Mouse (Mus musculus): ENCODE data around the gene Sik3. TPM values are rescaled to one million over a fixed set of nuclear protein-coding genes. Genes with fewer than 3 reads are reported as not detected.

Gene Sik3
- polyA plus RNA-seq, 1 experiment from 2014 or later: 5.6 TPM

GRCm38 (mm10) chr9:46214946-46215337 is 202.3 kb downstream of the Sik3 start:
- no peak overlapping the region for H3K9ac ChIP-seq
- peaks cover 57% of the 10 kb centered on the region for H3K36me3 ChIP-seq
- H3K4me2 ChIP-seq: no peak overlapping the region
- no peak for ATAC-seq (ENCODE audit: low FRiP score)
- no peak overlapping the region for H3K27ac ChIP-seq
- H3K4me3 ChIP-seq: no peak overlapping the region
- H3K4me1 ChIP-seq (replicated peaks): no peaks in the 10 kb centered on the region
- 96% methylated on average over 10 of the region's 10 CpGs for WGBS
- H3K27me3 ChIP-seq: no peaks in the 10 kb centered on the region
- no peaks in the 10 kb centered on the region for H3K9me3 ChIP-seq

- no peak overlapping the region for H3K4me3 ChIP-seq
- no peak overlapping the region for H3K9ac ChIP-seq
- H3K4me1 ChIP-seq (replicated peaks): no peaks in the 10 kb centered on the region
- H3K9me3 ChIP-seq: no peaks in the 10 kb centered on the region
- no peak for ATAC-seq (ENCODE audit: low FRiP score)
- H3K4me2 ChIP-seq: no peak overlapping the region
- no peak overlapping the region for H3K27ac ChIP-seq
- peaks cover 57% of the 10 kb centered on the region for H3K36me3 ChIP-seq
- WGBS: 87% methylated on average over 11 of the region's 11 CpGs
- H3K27me3 ChIP-seq: no peaks in the 10 kb centered on the region
Measured at GRCm38 (mm10) chr9:46215338-46216322, 203.0 kb downstream of the Sik3 start.

GRCm38 (mm10) chr9:46216744-46217470 is 204.3 kb downstream of the Sik3 start:
- no peak overlapping the region for H3K9ac ChIP-seq
- no peak for ATAC-seq (ENCODE audit: low FRiP score)
- 93% methylated on average over 13 of the region's 13 CpGs for WGBS

GRCm38 (mm10) chr9:46218176-46218575 is 205.6 kb downstream of the Sik3 start:
- no peak for ATAC-seq (ENCODE audit: low FRiP score)
- H3K9ac ChIP-seq: no peak overlapping the region
- no peak overlapping the region for H3K4me2 ChIP-seq
- no peak overlapping the region for H3K4me3 ChIP-seq
- no peak overlapping the region for H3K27ac ChIP-seq
- WGBS: 89% methylated on average over 9 of the region's 9 CpGs
- H3K27me3 ChIP-seq: no peaks in the 10 kb centered on the region
- H3K9me3 ChIP-seq: no peaks in the 10 kb centered on the region
- H3K36me3 ChIP-seq: peaks cover 57% of the 10 kb centered on the region
- no peaks in the 10 kb centered on the region for H3K4me1 ChIP-seq (replicated peaks)

More at GRCm38 (mm10) chr9:46216744-46217470, 204.3 kb downstream of the Sik3 start:
- Histone ChIP-seq H3K27me3 (no peaks in the 10 kb centered on the region), H3K9me3 (no peaks in the 10 kb centered on the region), H3K4me3 (no peak overlapping the region), H3K36me3 (peaks cover 57% of the 10 kb centered on the region), H3K4me2 (no peak overlapping the region), H3K4me1 (replicated peaks) (no peaks in the 10 kb centered on the region), H3K27ac (no peak overlapping the region)

GRCm38 (mm10) chr9:46223090-46223489 is 210.5 kb downstream of the Sik3 start:
- no peak overlapping the region for H3K27ac ChIP-seq
- 92% methylated on average over 6 of the region's 6 CpGs for WGBS
- no peaks in the 10 kb centered on the region for H3K9me3 ChIP-seq
- no peaks in the 10 kb centered on the region for H3K27me3 ChIP-seq
- peaks cover 44% of the 10 kb centered on the region for H3K36me3 ChIP-seq
- no peak overlapping the region for H3K4me2 ChIP-seq
- no peak overlapping the region; the same call in 1 of the 2 replicates for H3K9ac ChIP-seq
- ATAC-seq (ENCODE audit: low FRiP score): no peak
- no peaks in the 10 kb centered on the region for H3K4me1 ChIP-seq (replicated peaks)
- no peak overlapping the region for H3K4me3 ChIP-seq

- H3K9me3 ChIP-seq: no peaks in the 10 kb centered on the region
- ATAC-seq (ENCODE audit: low FRiP score): no peak
- no peaks in the 10 kb centered on the region for H3K4me1 ChIP-seq (replicated peaks)
- no peak overlapping the region for H3K4me2 ChIP-seq
- peaks cover 44% of the 10 kb centered on the region for H3K36me3 ChIP-seq
- H3K27me3 ChIP-seq: 0 out of 2 replicates have a peak, but pooled peaks cover 3% of the 10 kb centered on the region
- 96% methylated on average over 3 of the region's 3 CpGs for WGBS
- H3K4me3 ChIP-seq: no peak overlapping the region
- no peak overlapping the region for H3K27ac ChIP-seq
- H3K9ac ChIP-seq: no peak overlapping the region
Measured at GRCm38 (mm10) chr9:46224101-46224500, 211.5 kb downstream of the Sik3 start.

- WGBS: 69% methylated on average over 5 of the region's 5 CpGs
Measured at GRCm38 (mm10) chr9:46224945-46225660, 212.5 kb downstream of the Sik3 start.

GRCm38 (mm10) chr9:46227064-46227614 is 214.5 kb downstream of the Sik3 start:
- no peak for ATAC-seq (ENCODE audit: low FRiP score)
- no peak overlapping the region for H3K27ac ChIP-seq
- 91% methylated on average over 3 of the region's 3 CpGs for WGBS
- H3K9me3 ChIP-seq: no peaks in the 10 kb centered on the region
- no peak overlapping the region for H3K4me3 ChIP-seq
- H3K9ac ChIP-seq: no peak overlapping the region
- H3K4me1 ChIP-seq (replicated peaks): peaks cover 10% of the 10 kb centered on the region; the same call in 1 of the 2 replicates
- peaks cover 14% of the 10 kb centered on the region for H3K36me3 ChIP-seq
- no peak overlapping the region for H3K4me2 ChIP-seq
- H3K27me3 ChIP-seq: 0 out of 2 replicates have a peak, but pooled peaks cover 5% of the 10 kb centered on the region

More at GRCm38 (mm10) chr9:46224945-46225660, 212.5 kb downstream of the Sik3 start:
- Histone ChIP-seq H3K27me3 (0 out of 2 replicates have a peak, but pooled peaks cover 3% of the 10 kb centered on the region), H3K4me2 (no peak overlapping the region), H3K9me3 (no peaks in the 10 kb centered on the region), H3K9ac (no peak overlapping the region), H3K4me3 (no peak overlapping the region), H3K27ac (no peak overlapping the region), H3K4me1 (replicated peaks) (peaks cover 1% of the 10 kb centered on the region; the same call in 1 of the 2 replicates), H3K36me3 (peaks cover 34% of the 10 kb centered on the region)
- no peak for ATAC-seq (ENCODE audit: low FRiP score)

- H3K9ac ChIP-seq: no peak within 1 kb of the TSS
- peaks cover 2% of the 10 kb centered on the region for H3K36me3 ChIP-seq
- ATAC-seq (ENCODE audit: low FRiP score): no peak
- WGBS: 67% methylated on average over 9 of the region's 9 CpGs
- H3K27me3 ChIP-seq: 0 out of 2 replicates have a peak, but pooled peaks cover 8% of the 10 kb centered on the region
- peaks cover 10% of the 10 kb centered on the region; the same call in 1 of the 2 replicates for H3K4me1 ChIP-seq (replicated peaks)
- no peaks in the 10 kb centered on the region for H3K9me3 ChIP-seq
- H3K4me2 ChIP-seq: no peak within 1 kb of the TSS
- no peak within 1 kb of the TSS for H3K4me3 ChIP-seq
- no peak within 1 kb of the TSS for H3K27ac ChIP-seq
Measured at GRCm38 (mm10) chr9:46228491-46228890, 215.9 kb downstream of the Sik3 start, which contains the start of gene Apoa1. TSS of gene Apoa1 (plus strand) at chr9:46228580.

GRCm38 (mm10) chr9:46229573-46230449 is 217.2 kb downstream of the Sik3 start:
- H3K36me3 ChIP-seq: no peaks in the 10 kb centered on the region
- H3K4me2 ChIP-seq: peak overlapping the region; percentile 61
- peak; percentile 96 for ATAC-seq (ENCODE audit: low FRiP score)
- H3K27ac ChIP-seq: peak overlapping the region; percentile 69
- peak overlapping the region; percentile 73 for H3K9ac ChIP-seq
- no peaks in the 10 kb centered on the region for H3K9me3 ChIP-seq
- 0 out of 2 replicates have a peak, but pooled peaks cover 8% of the 10 kb centered on the region for H3K27me3 ChIP-seq
- H3K4me1 ChIP-seq (replicated peaks): peaks cover 10% of the 10 kb centered on the region; the same call in 1 of the 2 replicates
- 16% methylated on average over 37 of the region's 37 CpGs for WGBS
- peak overlapping the region; percentile 40 for H3K4me3 ChIP-seq
